Mouse (Mus musculus) left cerebral cortex, adult 11 months (tissue): ENCODE results near the gene Eid2.
"Not testable (repeated sequence)": the region's sequence is repeated elsewhere in the genome, so short reads cannot be mapped to it uniquely, and the experiment has no call there.

Experiments
- DNase-seq: peaks from one replicate; pipeline ENCODE4 v3.0.0; 2022; ENCODE audit warnings: low spot score

Eid2 gene

GRCm38 (mm10) chr7:28267129-28268041 is at the start of gene Eid2:
Eid2 (plus strand) TSS chr7:28267881.
- DNase-seq: peak; percentile 80

- DNase-seq: peak; percentile 46
These were observed 48.5 kb upstream of the Eid2 start for GRCm38 (mm10) chr7:28218951-28219740.

GRCm38 (mm10) chr7:28226836-28227235 is 40.8 kb upstream of the Eid2 start:
- not testable (repeated sequence) for DNase-seq

- DNase-seq: not testable (repeated sequence)
These were observed 40.3 kb upstream of the Eid2 start for GRCm38 (mm10) chr7:28227421-28227820.

GRCm38 (mm10) chr7:28243943-28244342 is 23.7 kb upstream of the Eid2 start:
- DNase-seq: not testable (repeated sequence)

- DNase-seq: no peak
These were observed 18.7 kb upstream of the Eid2 start for GRCm38 (mm10) chr7:28248957-28249356.

GRCm38 (mm10) chr7:28251976-28252375 is 15.7 kb upstream of the Eid2 start:
- DNase-seq: no peak

GRCm38 (mm10) chr7:28254591-28254990 is 13.1 kb upstream of the Eid2 start:
- DNase-seq: no peak

GRCm38 (mm10) chr7:28255476-28255875 is 12.2 kb upstream of the Eid2 start:
- DNase-seq: no peak

GRCm38 (mm10) chr7:28262861-28263260 is 4.8 kb upstream of the Eid2 start:
- no peak for DNase-seq

- no peak for DNase-seq
These were observed 3.9 kb upstream of the Eid2 start for GRCm38 (mm10) chr7:28263786-28264185.

- DNase-seq: no peak
These were observed 2.3 kb upstream of the Eid2 start for GRCm38 (mm10) chr7:28265391-28265790.

GRCm38 (mm10) chr7:28268042-28268531 is 406 bp downstream of the Eid2 start:
- peak; percentile 35 for DNase-seq

- no peak for DNase-seq
These were observed 895 bp downstream of the Eid2 start for GRCm38 (mm10) chr7:28268576-28268975.

- no peak for DNase-seq
These were observed 1.7 kb downstream of the Eid2 start for GRCm38 (mm10) chr7:28269355-28269754.

GRCm38 (mm10) chr7:28271761-28272160 is 4.1 kb downstream of the Eid2 start:
- no peak for DNase-seq

- no peak for DNase-seq
These were observed 9.5 kb downstream of the Eid2 start for GRCm38 (mm10) chr7:28277237-28277614.

GRCm38 (mm10) chr7:28277615-28278278 is 10.1 kb downstream of the Eid2 start, which contains the start of gene Eid2b:
Eid2b (plus strand) TSS chr7:28277739.
- DNase-seq: peak; percentile 88

- no peak for DNase-seq
These were observed 10.6 kb downstream of the Eid2 start for GRCm38 (mm10) chr7:28278279-28278652.

- no peak for DNase-seq
These were observed 12.9 kb downstream of the Eid2 start for GRCm38 (mm10) chr7:28280630-28281029.

GRCm38 (mm10) chr7:28290165-28290564 is 22.5 kb downstream of the Eid2 start:
- DNase-seq: no peak
